Mouse (Mus musculus): Measurements from ENCODE around the gene Rassf5. TPM values are rescaled to one million over a fixed set of nuclear protein-coding genes. Genes with fewer than 3 reads are reported as not detected.

Rassf5 gene
- polyA plus RNA-seq, 1 experiment from 2014 or later, result 7.9 TPM

GRCm38 (mm10) chr1:131209971-131210426 lies 35.1 kb downstream of the Rassf5 start:
- DNase-seq (ENCODE audit: low spot score), result peak; percentile 24
- Histone ChIP-seq H3K27ac (replicated peaks) (peak overlapping the region; percentile 40; the same call in 1 of the 2 replicates), H3K36me3 (ENCODE audit: control insufficient read depth, insufficient read depth, low read length) (no peaks in the 10 kb centered on the region), H3K9me3 (ENCODE audit: control insufficient read depth, low read length) (no peaks in the 10 kb centered on the region), H3K4me3 (ENCODE audit: low read depth, low read length) (no peak overlapping the region), H3K4me2 (replicated peaks; ENCODE audit: low read depth) (no peak overlapping the region), H3K27me3 (ENCODE audit: control insufficient read depth, insufficient read depth, low read length) (no peaks in the 10 kb centered on the region), H3K4me1 (replicated peaks; ENCODE audit: control insufficient read depth, insufficient read depth) (peaks cover 4% of the 10 kb centered on the region; the same call in 1 of the 2 replicates), H3K9ac (ENCODE audit: low read length) (no peak overlapping the region)
- 43% methylated on average over 8 of the region's 8 CpGs for WGBS
- peak; percentile 39; the same call in 1 of the 2 replicates for ATAC-seq (ENCODE audit: low FRiP score, low TSS enrichment)
- TF ChIP-seq EP300 (optimal IDR thresholded peaks at IDR 0.05) (no peak), CTCF (IDR thresholded peaks at IDR 0.05; ENCODE audit: low read depth) (peak; percentile 43; the same call in 1 of the 2 replicates)

DNA sequence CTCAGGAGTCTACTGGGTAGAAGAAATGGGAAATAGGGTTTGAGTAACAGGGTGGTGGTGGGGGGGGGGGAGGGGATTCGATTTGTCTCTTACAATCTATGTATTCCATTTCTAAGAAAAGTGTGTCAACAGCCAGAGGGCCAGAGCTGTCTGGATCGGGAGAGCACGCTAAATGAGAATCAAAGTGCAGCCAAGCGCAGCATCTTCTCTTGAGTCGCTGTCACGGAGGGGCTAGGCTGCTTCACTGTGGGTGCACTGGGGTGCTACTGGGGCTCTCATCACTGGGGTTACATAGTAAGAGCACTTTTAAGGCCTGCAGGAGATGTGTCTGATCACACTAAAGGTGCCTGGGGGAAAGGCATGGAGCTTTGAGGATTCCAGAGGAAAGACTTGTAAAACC lies 36.3 kb downstream of the Rassf5 start:
- Histone ChIP-seq H3K36me3 (ENCODE audit: control insufficient read depth, insufficient read depth, low read length) (no peaks in the 10 kb centered on the region), H3K4me2 (replicated peaks; ENCODE audit: low read depth) (no peak overlapping the region), H3K4me1 (replicated peaks; ENCODE audit: control insufficient read depth, insufficient read depth) (no peaks in the 10 kb centered on the region), H3K9ac (ENCODE audit: low read length) (no peak overlapping the region), H3K27ac (replicated peaks) (no peak overlapping the region), H3K4me3 (ENCODE audit: low read depth, low read length) (no peak overlapping the region), H3K9me3 (ENCODE audit: control insufficient read depth, low read length) (no peaks in the 10 kb centered on the region), H3K27me3 (ENCODE audit: control insufficient read depth, insufficient read depth, low read length) (no peaks in the 10 kb centered on the region)
- ATAC-seq (ENCODE audit: low FRiP score, low TSS enrichment) (no peak), DNase-seq (ENCODE audit: low spot score) (no peak)
- 89% methylated on average over 6 of the region's 6 CpGs for WGBS
- TF ChIP-seq EP300 (optimal IDR thresholded peaks at IDR 0.05) (no peak), CTCF (IDR thresholded peaks at IDR 0.05; ENCODE audit: low read depth) (no peak)

DNA sequence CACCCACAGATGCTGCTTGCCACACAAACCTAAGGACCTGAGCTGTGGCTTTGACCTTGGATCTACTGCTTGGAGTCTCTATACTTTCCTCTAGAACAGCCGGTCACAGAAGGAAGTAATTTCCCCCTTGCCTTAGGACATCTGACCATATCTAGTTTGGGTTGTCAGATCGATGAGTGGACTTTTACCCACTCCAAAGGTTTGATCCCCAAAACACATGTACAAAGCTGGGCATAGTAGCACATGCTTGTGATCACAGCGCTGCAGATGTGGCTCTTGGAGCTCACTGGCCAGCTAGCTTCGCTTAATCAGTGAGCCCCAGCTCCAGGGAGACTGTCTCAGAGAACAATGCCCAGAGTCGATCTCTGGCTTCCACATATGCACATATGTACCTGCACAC lies 37.0 kb downstream of the Rassf5 start:
- no peaks in the 10 kb centered on the region for H3K27me3 ChIP-seq (ENCODE audit: control insufficient read depth, insufficient read depth, low read length)
- no peak overlapping the region for H3K4me3 ChIP-seq (ENCODE audit: low read depth, low read length)
- TF ChIP-seq CTCF (IDR thresholded peaks at IDR 0.05; ENCODE audit: low read depth) (no peak), EP300 (optimal IDR thresholded peaks at IDR 0.05) (no peak)
- H3K9ac ChIP-seq (ENCODE audit: low read length), result no peak overlapping the region
- WGBS, result 88% methylated on average over 5 of the region's 5 CpGs
- H3K27ac ChIP-seq (replicated peaks), result no peak overlapping the region
- DNase-seq (ENCODE audit: low spot score), result no peak
- no peaks in the 10 kb centered on the region for H3K9me3 ChIP-seq (ENCODE audit: control insufficient read depth, low read length)
- no peak overlapping the region for H3K4me2 ChIP-seq (replicated peaks; ENCODE audit: low read depth)
- H3K36me3 ChIP-seq (ENCODE audit: control insufficient read depth, insufficient read depth, low read length), result no peaks in the 10 kb centered on the region
- H3K4me1 ChIP-seq (replicated peaks; ENCODE audit: control insufficient read depth, insufficient read depth), result no peaks in the 10 kb centered on the region
- ATAC-seq (ENCODE audit: low FRiP score, low TSS enrichment), result no peak

- 1% methylated on average over 5 of the region's 5 CpGs for WGBS
- H3K9me3 ChIP-seq (ENCODE audit: control insufficient read depth, low read length), result no peaks in the 10 kb centered on the region
- H3K27me3 ChIP-seq (ENCODE audit: control insufficient read depth, insufficient read depth, low read length), result no peaks in the 10 kb centered on the region
- H3K36me3 ChIP-seq (ENCODE audit: control insufficient read depth, insufficient read depth, low read length), result no peaks in the 10 kb centered on the region
- no peak overlapping the region for H3K9ac ChIP-seq (ENCODE audit: low read length)
- H3K4me1 ChIP-seq (replicated peaks; ENCODE audit: control insufficient read depth, insufficient read depth), result no peaks in the 10 kb centered on the region
- H3K27ac ChIP-seq (replicated peaks), result no peak overlapping the region
- no peak overlapping the region for H3K4me2 ChIP-seq (replicated peaks; ENCODE audit: low read depth)
- H3K4me3 ChIP-seq (ENCODE audit: low read depth, low read length), result no peak overlapping the region
- peak; percentile 74 for DNase-seq (ENCODE audit: low spot score)
- no peak for TF ChIP-seq EP300 (optimal IDR thresholded peaks at IDR 0.05)
- TF ChIP-seq CTCF (IDR thresholded peaks at IDR 0.05; ENCODE audit: low read depth), result peak; percentile 83
- ATAC-seq (ENCODE audit: low FRiP score, low TSS enrichment), result peak; percentile 54; the same call in 1 of the 2 replicates
These were observed 37.5 kb downstream of the Rassf5 start for GRCm38 (mm10) chr1:131207531-131207930.

GRCm38 (mm10) chr1:131206342-131206741 lies 38.7 kb downstream of the Rassf5 start:
- DNase-seq (ENCODE audit: low spot score) (no peak), ATAC-seq (ENCODE audit: low FRiP score, low TSS enrichment) (no peak)
- Histone ChIP-seq H3K9ac (ENCODE audit: low read length) (no peak overlapping the region), H3K4me2 (replicated peaks; ENCODE audit: low read depth) (no peak overlapping the region), H3K9me3 (ENCODE audit: control insufficient read depth, low read length) (no peaks in the 10 kb centered on the region), H3K4me3 (ENCODE audit: low read depth, low read length) (no peak overlapping the region), H3K4me1 (replicated peaks; ENCODE audit: control insufficient read depth, insufficient read depth) (no peaks in the 10 kb centered on the region), H3K27me3 (ENCODE audit: control insufficient read depth, insufficient read depth, low read length) (no peaks in the 10 kb centered on the region), H3K36me3 (ENCODE audit: control insufficient read depth, insufficient read depth, low read length) (no peaks in the 10 kb centered on the region), H3K27ac (replicated peaks) (0 out of 2 replicates have a peak overlapping the region, but pooled peaks have one; percentile 18)
- WGBS, result 45% methylated on average over 5 of the region's 5 CpGs
- TF ChIP-seq EP300 (optimal IDR thresholded peaks at IDR 0.05) (no peak), CTCF (IDR thresholded peaks at IDR 0.05; ENCODE audit: low read depth) (no peak)

- no peak overlapping the region for H3K4me2 ChIP-seq (replicated peaks; ENCODE audit: low read depth)
- peaks cover 8% of the 10 kb centered on the region; the same call in 1 of the 2 replicates for H3K4me1 ChIP-seq (replicated peaks; ENCODE audit: control insufficient read depth, insufficient read depth)
- no peak overlapping the region for H3K4me3 ChIP-seq (ENCODE audit: low read depth, low read length)
- TF ChIP-seq CTCF (IDR thresholded peaks at IDR 0.05; ENCODE audit: low read depth), result no peak
- no peak for TF ChIP-seq EP300 (optimal IDR thresholded peaks at IDR 0.05)
- no peak for ATAC-seq (ENCODE audit: low FRiP score, low TSS enrichment)
- DNase-seq (ENCODE audit: low spot score), result no peak
- WGBS, result 81% methylated on average over 8 of the region's 8 CpGs
- H3K9me3 ChIP-seq (ENCODE audit: control insufficient read depth, low read length), result no peaks in the 10 kb centered on the region
- no peak overlapping the region for H3K9ac ChIP-seq (ENCODE audit: low read length)
- H3K36me3 ChIP-seq (ENCODE audit: control insufficient read depth, insufficient read depth, low read length), result no peaks in the 10 kb centered on the region
- no peaks in the 10 kb centered on the region for H3K27me3 ChIP-seq (ENCODE audit: control insufficient read depth, insufficient read depth, low read length)
- H3K27ac ChIP-seq (replicated peaks), result no peak overlapping the region
These were observed 40.6 kb downstream of the Rassf5 start for GRCm38 (mm10) chr1:131204461-131204860.
